Mouse (Mus musculus) hindbrain, embryonic 11.5 days (tissue): ENCODE measurements around the gene Kdf1. TPM values are rescaled to one million over a fixed set of nuclear protein-coding genes. Genes with fewer than 3 reads are reported as not detected.

Experiments
- ATAC-seq: fragments of 200-750 bp; cut with Nextera tagmentation; 2 replicates; pipeline ENCODE4 v1.8.0; 2017; ENCODE audit warnings: mild to moderate bottlenecking, moderate TSS enrichment, moderate library complexity; ENCODE audit not compliant: low FRiP score
- DNase-seq: peaks from one replicate; pipeline ENCODE4 v3.0.0-alpha.2; 2015; ENCODE audit warnings: low spot score
- H3K27ac ChIP-seq: fragments of 300-500 bp; sonication (generic); 2 replicates; pipeline ENCODE4 v1.5.1; 2014; ENCODE audit warnings: mild to moderate bottlenecking, low read depth, low read length
- H3K27me3 ChIP-seq: fragments of 300-500 bp; sonication (generic); 2 replicates; pipeline ENCODE4 v1.6.1; 2014; ENCODE audit warnings: mild to moderate bottlenecking, low read length, moderate library complexity, mixed read lengths; ENCODE audit not compliant: control insufficient read depth, insufficient read depth
- H3K36me3 ChIP-seq: fragments of 300-500 bp; sonication (generic); 2 replicates; pipeline ENCODE4 v1.6.1; 2014; ENCODE audit warnings: mild to moderate bottlenecking, low read length, moderate library complexity, mixed read lengths; ENCODE audit not compliant: control insufficient read depth, insufficient read depth
- H3K4me1 ChIP-seq: fragments of 300-500 bp; sonication (generic); replicated peaks from 2 replicates; pipeline ENCODE4 v1.6.1; 2014; ENCODE audit warnings: low read length, mixed read lengths; ENCODE audit not compliant: control insufficient read depth, insufficient read depth
- H3K4me2 ChIP-seq: fragments of 300-500 bp; sonication (generic); replicated peaks from 2 replicates; pipeline ENCODE4 v1.6.1; 2014; ENCODE audit warnings: mild to moderate bottlenecking, low read depth, low read length
- H3K4me3 ChIP-seq: fragments of 300-500 bp; sonication (generic); 2 replicates; pipeline ENCODE4 v1.5.1; 2014; ENCODE audit warnings: low read depth, low read length
- H3K9ac ChIP-seq: fragments of 300-500 bp; sonication (generic); 2 replicates; pipeline ENCODE4 v1.6.1; 2014; ENCODE audit warnings: low read depth, low read length
- H3K9me3 ChIP-seq: fragments of 300-500 bp; sonication (generic); 2 replicates; pipeline ENCODE4 v1.6.1; 2016; ENCODE audit warnings: low read length; ENCODE audit not compliant: control insufficient read depth
- whole genome bisulfite sequencing: fragments of 180-500 bp; shearing (Covaris S2); extraction: QIAGEN DNeasy Blood & Tissue Kit; methylation state at CpG from one replicate; pipeline ENCODE4 v1.1.7; 2014; 5-methylcytosine and 5-hydroxymethylcytosine counted together
- polyA plus RNA-seq: library from polyadenylated mRNA; unstranded; fragments of >200 nt; fragmentation: Nextera tagmentation; extraction: Ambion mirVana; gene quantifications from 2 replicates; pipeline ENCODE4 v1.2.1, GENCODE M21; 2014

Kdf1 gene
- polyA plus RNA-seq, 1 experiment from 2014 or later = 1.7 TPM

DNA sequence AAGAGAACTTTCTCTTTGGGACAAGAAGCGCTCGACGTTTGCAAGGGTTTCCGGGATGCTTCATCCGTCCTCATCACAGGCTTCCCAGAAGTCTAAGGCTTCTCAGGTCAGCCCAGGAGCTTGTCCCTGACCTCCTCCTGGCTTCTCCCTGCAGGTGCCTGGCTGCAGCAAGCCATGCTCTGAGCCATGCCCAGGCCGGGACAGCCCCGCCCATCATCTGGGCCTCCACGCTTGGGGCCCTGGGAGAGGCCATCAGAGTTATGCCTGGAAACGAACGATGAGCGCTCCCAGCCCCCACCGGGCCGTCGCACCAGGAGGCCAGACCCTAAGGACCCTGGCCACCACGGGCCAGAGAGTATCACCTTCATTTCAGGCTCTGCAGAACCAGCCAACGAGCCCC lies 9.0 kb downstream of the Kdf1 start:
- whole genome bisulfite sequencing = 68% methylated on average over 16 of the region's 16 CpGs
- H3K27ac ChIP-seq = no peak overlapping the region
- DNase-seq = no peak

DNA sequence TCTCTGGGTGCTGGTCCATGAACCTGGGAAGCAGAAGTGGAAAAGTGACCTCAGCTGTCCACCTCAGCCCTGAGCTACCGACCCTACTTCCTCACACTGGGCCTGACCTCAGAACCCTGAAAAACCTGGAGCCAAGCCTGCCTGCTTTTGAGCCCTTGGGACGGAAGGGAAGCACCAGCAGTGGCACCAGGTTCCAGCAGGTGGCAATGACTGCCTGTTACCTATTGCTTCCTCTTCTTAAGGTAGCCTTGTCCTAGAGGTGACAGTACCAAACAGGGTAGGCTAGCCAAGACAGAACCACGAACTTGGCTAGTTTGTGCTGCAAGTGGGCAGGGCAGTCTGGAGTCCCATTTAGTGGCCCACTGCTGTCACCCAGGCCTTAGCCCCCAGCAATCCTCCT lies 14.0 kb downstream of the Kdf1 start:
- DNase-seq (no peak), ATAC-seq (no peak)
- Histone ChIP-seq H3K27ac (no peak overlapping the region), H3K9ac (no peak overlapping the region), H3K4me1 (no peaks in the 10 kb centered on the region), H3K4me2 (no peak overlapping the region), H3K27me3 (no peaks in the 10 kb centered on the region), H3K36me3 (peaks cover 24% of the 10 kb centered on the region), H3K9me3 (no peaks in the 10 kb centered on the region), H3K4me3 (no peak overlapping the region)
- 92% methylated on average over 3 of the region's 3 CpGs for WGBS

More for the DNA sequence above, 9.0 kb downstream of the Kdf1 start:
- Histone ChIP-seq H3K9ac (no peak overlapping the region), H3K36me3 (peaks cover 8% of the 10 kb centered on the region; the same call in 1 of the 2 replicates), H3K4me3 (no peak overlapping the region), H3K4me2 (no peak overlapping the region), H3K9me3 (no peaks in the 10 kb centered on the region), H3K27me3 (no peaks in the 10 kb centered on the region), H3K4me1 (no peaks in the 10 kb centered on the region)
- ATAC-seq = no peak

DNA sequence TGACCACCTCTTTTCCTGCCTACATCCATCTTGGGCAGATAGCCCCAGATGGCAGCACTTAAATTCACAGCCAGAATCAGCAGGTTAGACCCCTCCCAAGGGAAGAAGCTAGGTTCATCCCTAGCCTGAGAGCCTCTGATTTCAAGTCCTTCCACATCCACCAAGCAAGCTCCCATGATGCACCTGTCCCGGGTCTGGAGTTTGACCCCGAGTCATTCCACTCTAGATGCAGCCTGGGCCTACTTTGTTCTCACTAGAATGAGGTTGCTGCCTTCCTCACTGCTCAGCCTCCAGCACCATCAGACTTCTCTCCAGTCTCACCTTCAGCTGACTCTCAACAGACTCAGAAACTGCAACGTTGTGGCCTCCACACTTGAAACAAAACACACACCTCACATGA lies 17.3 kb downstream of the Kdf1 start:
- WGBS = 95% methylated on average over 3 of the region's 3 CpGs
- H3K27ac ChIP-seq = no peak overlapping the region
- H3K4me3 ChIP-seq = no peak overlapping the region
- no peaks in the 10 kb centered on the region for H3K9me3 ChIP-seq
- DNase-seq (no peak), ATAC-seq (no peak)
- H3K9ac ChIP-seq = no peak overlapping the region
- no peaks in the 10 kb centered on the region for H3K4me1 ChIP-seq
- H3K27me3 ChIP-seq = no peaks in the 10 kb centered on the region
- no peak overlapping the region for H3K4me2 ChIP-seq
- H3K36me3 ChIP-seq = peaks cover 21% of the 10 kb centered on the region

DNA sequence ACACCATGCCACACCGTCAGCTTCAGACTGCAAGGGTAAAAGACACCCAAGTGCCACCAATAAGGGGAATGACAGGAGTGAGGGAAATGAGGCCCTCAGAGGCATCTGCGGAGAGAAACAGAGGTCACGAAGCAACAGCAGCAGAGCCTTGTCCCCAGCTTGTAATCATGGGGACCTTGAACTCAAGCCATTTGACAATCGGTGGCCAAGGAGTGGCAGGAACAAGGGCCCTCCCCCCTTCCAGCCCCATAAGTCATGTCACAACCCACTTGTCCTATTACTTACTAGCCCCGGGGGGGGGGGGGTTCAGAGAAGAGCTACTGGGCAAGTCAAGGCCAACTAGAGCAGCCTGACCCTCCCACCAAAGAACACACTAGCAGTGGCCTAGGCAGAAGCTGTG lies 17.9 kb downstream of the Kdf1 start:
- H3K9ac ChIP-seq = no peak overlapping the region
- H3K9me3 ChIP-seq = no peaks in the 10 kb centered on the region
- H3K4me3 ChIP-seq = no peak overlapping the region
- ATAC-seq = no peak
- 95% methylated on average over 5 of the region's 5 CpGs for WGBS
- no peak overlapping the region for H3K4me2 ChIP-seq
- no peaks in the 10 kb centered on the region for H3K4me1 ChIP-seq
- H3K27me3 ChIP-seq = no peaks in the 10 kb centered on the region
- H3K27ac ChIP-seq = no peak overlapping the region
- no peak for DNase-seq
- peaks cover 21% of the 10 kb centered on the region for H3K36me3 ChIP-seq

DNA sequence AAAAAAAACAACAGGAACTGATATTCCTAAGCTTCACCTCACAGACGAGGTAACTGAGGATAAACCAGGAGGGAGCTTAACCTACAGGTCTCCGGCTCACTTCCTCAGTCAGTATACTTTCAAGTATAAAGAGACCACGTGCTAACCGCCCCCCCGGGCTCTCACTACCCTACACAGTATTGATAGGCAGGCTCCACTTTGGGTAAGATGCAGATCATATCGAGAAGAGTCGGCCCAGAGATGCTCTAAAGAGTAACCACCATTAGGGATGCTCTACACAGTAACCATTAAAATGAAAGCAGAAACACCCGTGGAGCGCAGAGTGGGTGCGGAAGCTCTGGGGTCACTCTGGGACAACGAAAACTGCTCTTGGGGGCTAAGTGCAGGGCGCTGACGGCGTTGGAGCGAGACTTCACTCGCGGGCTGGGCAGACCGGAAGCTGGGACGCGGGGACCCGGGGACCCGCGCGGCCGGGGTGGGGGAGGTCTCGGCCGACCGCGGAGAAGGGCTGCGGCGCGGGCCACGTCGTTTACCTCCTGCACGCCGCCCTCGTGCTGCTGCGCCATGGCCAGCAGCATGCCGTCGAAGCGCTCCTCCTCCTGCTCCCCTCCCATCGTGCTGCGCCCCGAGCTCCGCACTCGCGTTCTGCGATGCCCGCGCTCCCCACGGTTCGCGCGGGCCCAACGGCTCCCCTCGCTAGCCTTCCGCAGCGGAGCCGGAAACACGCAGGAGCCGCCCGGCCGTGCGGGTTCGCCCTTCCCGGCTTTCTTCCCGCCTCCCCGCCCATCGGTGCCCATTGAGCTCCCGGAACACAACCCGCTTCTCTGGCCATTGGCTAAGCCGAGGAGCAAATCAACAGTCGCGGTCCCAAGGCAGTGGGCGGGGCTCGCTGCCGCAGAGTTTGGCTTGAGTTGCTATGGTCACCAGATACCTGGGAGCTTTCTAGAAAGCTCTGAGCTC lies 26.8 kb downstream of the Kdf1 start, which contains the start of gene Nudc:
Gene Nudc (minus strand): TSS at position 725 of the 960 bp plus-strand sequence.
- Histone ChIP-seq H3K4me3 (peak within 1 kb of the TSS; percentile 94), H3K36me3 (no peaks in the 10 kb centered on the region; the same call in 1 of the 2 replicates), H3K4me1 (peaks cover 3% of the 10 kb centered on the region; the same call in 1 of the 2 replicates), H3K9ac (peak within 1 kb of the TSS; percentile 91), H3K27ac (peak within 1 kb of the TSS; percentile 39), H3K27me3 (no peaks in the 10 kb centered on the region), H3K4me2 (peak within 1 kb of the TSS; percentile 80), H3K9me3 (no peaks in the 10 kb centered on the region)
- DNase-seq (peak; percentile 95), ATAC-seq (peak; percentile 96)
- WGBS = under 1% methylated on average over 68 of the region's 77 CpGs

DNA sequence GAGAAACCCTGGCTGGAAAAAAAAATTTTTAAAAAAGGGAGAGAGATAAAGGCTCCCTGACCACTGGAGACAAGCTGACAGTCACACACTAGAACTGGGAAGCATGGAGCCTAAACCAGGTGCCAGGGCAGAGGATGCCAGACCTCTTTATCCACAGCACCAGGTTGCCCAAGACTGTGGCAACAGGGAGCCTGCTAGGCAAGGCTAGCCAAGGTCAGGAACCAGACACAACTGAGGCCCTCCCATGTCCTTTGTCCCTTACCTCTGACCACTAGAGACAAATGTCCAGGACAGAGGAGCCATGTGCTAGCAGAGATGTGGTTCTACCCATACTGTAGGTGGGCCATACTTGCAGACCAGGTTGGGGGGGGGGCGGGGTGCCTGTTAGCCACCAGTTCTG lies 33.3 kb downstream of the Kdf1 start:
- WGBS = 83% methylated on average over 1 of the region's 1 CpGs
- DNase-seq = no peak
- Histone ChIP-seq H3K9me3 (no peaks in the 10 kb centered on the region), H3K27me3 (no peaks in the 10 kb centered on the region), H3K4me1 (no peaks in the 10 kb centered on the region), H3K9ac (no peak overlapping the region), H3K4me2 (no peak overlapping the region), H3K27ac (no peak overlapping the region), H3K4me3 (no peak overlapping the region), H3K36me3 (no peaks in the 10 kb centered on the region)
- ATAC-seq = no peak

DNA sequence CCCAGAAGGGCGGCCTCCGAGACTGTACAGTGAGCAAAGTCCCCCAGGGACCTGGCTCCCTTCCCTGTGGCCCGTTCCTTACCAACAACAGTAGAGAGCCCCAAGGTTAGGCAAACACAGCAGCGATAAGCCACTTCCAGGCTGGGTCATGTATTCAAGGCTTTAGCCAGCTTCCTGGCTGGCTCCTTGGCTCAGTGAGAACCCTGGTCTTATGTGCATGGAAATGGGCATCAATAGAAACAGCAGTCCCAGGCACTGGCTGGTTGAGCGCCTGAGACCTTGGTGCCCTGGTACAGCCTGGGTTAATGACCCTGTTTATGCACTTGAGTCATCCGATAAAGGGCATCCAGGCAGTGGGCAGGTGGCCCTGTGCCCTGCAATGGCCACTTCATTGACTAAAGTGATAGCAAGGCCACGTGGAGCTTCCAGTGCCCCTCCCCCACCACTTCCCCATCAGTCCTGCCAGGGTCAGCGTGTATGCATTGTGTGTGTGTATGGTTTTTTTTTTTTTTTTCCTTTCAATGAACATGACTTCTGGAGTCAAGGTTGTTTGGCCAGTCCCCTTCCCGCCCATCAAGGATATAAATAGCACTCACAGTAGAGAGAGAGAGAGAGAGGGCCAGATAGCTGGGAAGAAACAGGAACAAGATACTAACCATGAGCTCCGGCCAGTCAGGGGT lies 34.1 kb downstream of the Kdf1 start, which contains the start of gene Nr0b2:
Gene Nr0b2 (plus strand): TSS at position 609 of the 680 bp plus-strand sequence.
- H3K36me3 ChIP-seq = no peaks in the 10 kb centered on the region
- no peak within 1 kb of the TSS for H3K9ac ChIP-seq
- ATAC-seq = no peak
- no peak within 1 kb of the TSS for H3K4me2 ChIP-seq
- H3K9me3 ChIP-seq = no peaks in the 10 kb centered on the region
- DNase-seq = no peak
- no peak within 1 kb of the TSS for H3K27ac ChIP-seq
- no peak within 1 kb of the TSS for H3K4me3 ChIP-seq
- no peaks in the 10 kb centered on the region for H3K27me3 ChIP-seq
- no peaks in the 10 kb centered on the region for H3K4me1 ChIP-seq
- WGBS = 75% methylated on average over 10 of the region's 10 CpGs

DNA sequence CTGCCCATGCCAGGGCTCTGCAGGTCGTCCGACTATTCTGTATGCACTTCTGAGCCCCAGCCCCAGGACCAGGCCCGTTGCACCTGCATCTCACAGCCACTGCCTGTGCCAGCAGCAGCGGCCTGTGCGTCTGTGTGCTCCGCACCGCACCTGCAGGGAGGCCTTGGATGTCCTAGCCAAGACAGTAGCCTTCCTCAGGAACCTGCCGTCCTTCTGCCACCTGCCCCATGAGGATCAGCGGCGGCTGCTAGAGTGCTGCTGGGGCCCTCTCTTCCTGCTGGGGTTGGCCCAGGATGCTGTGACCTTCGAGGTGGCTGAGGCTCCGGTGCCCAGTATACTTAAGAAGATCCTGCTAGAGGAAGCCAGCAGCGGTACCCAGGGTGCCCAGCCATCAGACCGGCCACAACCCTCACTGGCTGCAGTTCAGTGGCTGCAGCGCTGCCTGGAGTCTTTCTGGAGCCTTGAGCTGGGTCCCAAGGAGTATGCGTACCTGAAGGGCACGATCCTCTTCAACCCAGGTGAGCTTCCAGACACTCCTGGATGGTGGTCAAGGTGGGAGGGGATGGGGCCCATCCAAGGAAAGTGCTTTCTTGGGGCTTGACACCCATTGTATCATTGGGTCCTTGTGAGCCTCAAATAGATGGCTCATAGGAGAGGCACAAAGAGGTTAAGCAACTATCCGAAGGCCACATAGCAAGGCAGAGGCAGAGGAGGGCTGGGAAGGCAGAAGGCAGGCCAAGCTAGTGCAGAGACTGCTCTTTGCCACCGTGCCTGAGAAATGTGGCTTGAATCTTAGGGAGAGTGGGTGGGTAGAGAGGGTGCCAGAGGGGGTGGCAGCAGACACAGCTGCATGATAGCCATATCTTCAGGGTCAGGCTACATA lies 34.9 kb downstream of the Kdf1 start:
- ATAC-seq (no peak), DNase-seq (no peak)
- Histone ChIP-seq H3K27me3 (no peaks in the 10 kb centered on the region), H3K36me3 (no peaks in the 10 kb centered on the region), H3K9ac (no peak overlapping the region), H3K4me1 (no peaks in the 10 kb centered on the region), H3K4me2 (no peak overlapping the region), H3K27ac (no peak overlapping the region), H3K9me3 (no peaks in the 10 kb centered on the region), H3K4me3 (no peak overlapping the region)
- 75% methylated on average over 19 of the region's 19 CpGs for WGBS
